21 mouse cellular contexts compared by ENCODE assay signal in genomic region chr5:65693018-65693417, GRCm38 (mm10). TPM values are rescaled to one million over a fixed set of nuclear protein-coding genes. Genes with fewer than 3 reads are reported as not detected.
DNase-seq lines count a peak whose midpoint lies in the region; TF ChIP-seq lines count a peak whose summit lies in the region.
"Had no signal": no experiment of that assay in that cellular context is flagged by ENCODE, and none has a peak within 500 bp of the region (broad histone marks: within the 10 kb centered on the region; RNA-seq: fewer than 3 reads in every experiment).

No protein-coding gene starts in this region.

- no peak for TF ChIP-seq POLR2A in CH12.LX (IDR thresholded peaks at IDR 0.05; ENCODE audit: low read depth, low read length)
- no peak for TF ChIP-seq POLR2A in MEL (IDR thresholded peaks at IDR 0.05; ENCODE audit: control insufficient read depth in 1 of 2, insufficient read depth in 1 of 2, low read depth in 1 of 2, low read length in 2 of 2, poor library complexity in 1 of 2)

- H3K4me1 ChIP-seq in CH12.LX (ENCODE audit: control insufficient read depth in 1 of 2, insufficient read depth in 2 of 2) (peaks cover 6 to 52% of the 10 kb centered on the region in 2 experiments), ES-E14 (ENCODE audit: control insufficient read depth in 2 of 2, insufficient read depth in 2 of 2, low read length in 2 of 2, poor library complexity in 1 of 2) (peaks cover 5 to 8% of the 10 kb centered on the region in 2 experiments; a peak in 3 of 4 replicates), MEL (ENCODE audit: control insufficient read depth in 1 of 2, insufficient read depth in 2 of 2, low read length in 2 of 2) (peaks cover 13 to 19% of the 10 kb centered on the region in 2 experiments)

- H3K27me3 ChIP-seq in CH12.LX (replicated peaks) (no peaks in the 10 kb centered on the region), MEL (ENCODE audit: control insufficient read depth in 1 of 2, insufficient read depth in 2 of 2, low read length in 2 of 2) (no peaks in the 10 kb centered on the region)
- H3K27me3 ChIP-seq: Patski had no signal

- H3K9ac ChIP-seq in CH12.LX (ENCODE audit: insufficient read depth, low read depth) (no peak overlapping the region), ES-E14 (ENCODE audit: insufficient read depth, low read depth, low read length, poor library complexity, severe bottlenecking) (no peak overlapping the region), MEL (ENCODE audit: control insufficient read depth, low read depth, low read length, poor library complexity, severe bottlenecking) (no peak overlapping the region)

- in situ Hi-C loops in CH12.LX (cut with MboI; ENCODE audit: low pct_ligation_motif_present, low pct_unique_long_range_greater_than_20kb, low sequenced_read_pairs), result loop anchor here (10.0 kb wide), 1 partner anchor 298 kb away; the partner anchor contains the start of genes Lias and Rpl9
- in situ Hi-C loops in ES-E14 (cut with MboI; ENCODE audit: low sequenced_read_pairs in 2 of 2, unreplicated experiment in 2 of 2), result no loop called here

- DNase-seq in CH12.LX (ENCODE audit: extremely low read depth) (no peak), ES-E14 (ENCODE audit: low read depth, low spot score) (no peak), MEL (ENCODE audit: low read depth, low spot score) (no peak)
- no peak for DNase-seq in heart, adult 8-10 months (ENCODE audit: low spot score)
- DNase-seq in right cerebral cortex, adult 18-20 months, result no peak
- no peak for DNase-seq in thymus, postnatal 14 days
- DNase-seq: adrenal gland, adult 2 months; adrenal gland, adult 8-10 months; adrenal gland, postnatal 10 days; adrenal gland, postnatal 14 days; adrenal gland, postnatal 25 days; adrenal gland, postnatal 36 days; B cell, adult 2 months; cerebellum, adult 11 months; cerebellum, adult 11-12 months; cerebellum, adult 18-20 months; cerebellum, adult 2 months; cerebellum, adult 8-10 months; cerebellum, adult 9-10 months had no signal

- H3K9me3 ChIP-seq in CH12.LX (replicated peaks; ENCODE audit: low read length) (no peaks in the 10 kb centered on the region), ES-E14 (ENCODE audit: control insufficient read depth, insufficient read depth, low read depth, low read length) (no peaks in the 10 kb centered on the region), MEL (replicated peaks; ENCODE audit: insufficient read depth, low read length) (no peaks in the 10 kb centered on the region)
- H3K9me3 ChIP-seq: G1E had no signal

- TF ChIP-seq EP300 in CH12.LX (IDR thresholded peaks at IDR 0.05; ENCODE audit: low read length) (no peak), MEL (IDR thresholded peaks at IDR 0.05; ENCODE audit: low read depth in 1 of 2, low read length in 2 of 2) (no peak)

- dilution Hi-C loops in CH12.LX (cut with MboI; ENCODE audit: extremely low pct_ligation_motif_present, extremely low pct_unique_long_range_greater_than_20kb, low sequenced_read_pairs), result no loop called here

- H3K36me3 ChIP-seq in CH12.LX (replicated peaks in 1 of 2; ENCODE audit: control insufficient read depth in 1 of 2, insufficient read depth in 1 of 2, low read length in 1 of 2) (peaks cover 21 to 57% of the 10 kb centered on the region in 2 experiments), ES-E14 (ENCODE audit: control insufficient read depth, insufficient read depth, low read length, poor library complexity, severe bottlenecking) (peaks cover 15% of the 10 kb centered on the region), MEL (ENCODE audit: control insufficient read depth in 1 of 2, insufficient read depth in 2 of 2, low read length in 2 of 2) (peaks cover 40 to 43% of the 10 kb centered on the region in 2 experiments)

- H3K79me2 ChIP-seq in CH12.LX (replicated peaks; ENCODE audit: control insufficient read depth, extremely low read depth, insufficient read depth, poor library complexity, severe bottlenecking), result peaks cover 90% of the 10 kb centered on the region
- peaks cover 80% of the 10 kb centered on the region for H3K79me2 ChIP-seq in MEL (ENCODE audit: control insufficient read depth, insufficient read depth, low read length, poor library complexity)

- no peak overlapping the region for H3K4me3 ChIP-seq in CH12.LX (replicated peaks in 1 of 3; ENCODE audit: low read depth in 2 of 3, low read length in 2 of 3, poor library complexity in 1 of 3)
- no peak overlapping the region for H3K4me3 ChIP-seq in ES-E14 (ENCODE audit: insufficient read depth in 1 of 2, low read depth in 1 of 2, low read length in 2 of 2, poor library complexity in 1 of 2, severe bottlenecking in 1 of 2)
- H3K4me3 ChIP-seq in MEL (ENCODE audit: control insufficient read depth in 1 of 2, insufficient read depth in 1 of 2, low read depth in 2 of 2, low read length in 2 of 2), result no peak overlapping the region

- H3K4me2 ChIP-seq in CH12.LX (ENCODE audit: insufficient read depth, low read depth, poor library complexity, severe bottlenecking), result no peak overlapping the region

- H3K27ac ChIP-seq in CH12.LX (ENCODE audit: insufficient read depth, low read depth), result no peak overlapping the region
- H3K27ac ChIP-seq in ES-E14 (ENCODE audit: insufficient read depth, low read depth, low read length, poor library complexity, severe bottlenecking), result no peak overlapping the region
- no peak overlapping the region for H3K27ac ChIP-seq in MEL (ENCODE audit: control insufficient read depth, low read depth, low read length)

- TF ChIP-seq CTCF in CH12.LX (conservative IDR thresholded peaks at IDR 0.05 in 1 of 2, IDR thresholded peaks at IDR 0.05 in 1 of 2; ENCODE audit: low read depth in 2 of 2, low read length in 2 of 2) (no peak), MEL (IDR thresholded peaks at IDR 0.05 in 2 of 3, conservative IDR thresholded peaks at IDR 0.05 in 1 of 3; ENCODE audit: control insufficient read depth in 1 of 3, insufficient read depth in 1 of 3, low read depth in 2 of 3, low read length in 3 of 3, poor library complexity in 1 of 3, severe bottlenecking in 1 of 3) (no peak)

- no peak for TF ChIP-seq RAD21 in CH12.LX (IDR thresholded peaks at IDR 0.05; ENCODE audit: low read depth, low read length)
- no peak for TF ChIP-seq RAD21 in MEL (IDR thresholded peaks at IDR 0.05; ENCODE audit: low read depth, low read length)

TF ChIP-seq in CH12.LX, 34 proteins besides CTCF, POLR2A, EP300 and RAD21:
- no peak for TF ChIP-seq TBP (conservative IDR thresholded peaks at IDR 0.05; ENCODE audit: low read depth, low read length)
- TF ChIP-seq ZNF384 (IDR thresholded peaks at IDR 0.05; ENCODE audit: low read depth, low read length), result peak; percentile 66
TF ChIP-seq in CH12.LX: peak in this region for 1.

TF ChIP-seq in ES-E14, 5 proteins besides CTCF, POLR2A, EP300 and RAD21:
- TF ChIP-seq ZNF384 (IDR thresholded peaks at IDR 0.05; ENCODE audit: low read depth, low read length), result 0 out of 2 replicates have a peak, but pooled peaks have one; percentile 31
- no peak for TF ChIP-seq MAFK (IDR thresholded peaks at IDR 0.05; ENCODE audit: insufficient read depth, low read depth, low read length)

TF ChIP-seq in MEL, 35 proteins besides CTCF, POLR2A, EP300 and RAD21:
- TF ChIP-seq GABPA (IDR thresholded peaks at IDR 0.05; ENCODE audit: low read depth, low read length), result no peak
- no peak for TF ChIP-seq BHLHE40 (IDR thresholded peaks at IDR 0.05; ENCODE audit: borderline replicate concordance, low read depth, low read length)
- no peak for TF ChIP-seq MAX (IDR thresholded peaks at IDR 0.05; ENCODE audit: low read length)
- no peak for TF ChIP-seq SIN3A (IDR thresholded peaks at IDR 0.05; ENCODE audit: low read length)
- no peak for TF ChIP-seq TCF12 (IDR thresholded peaks at IDR 0.05; ENCODE audit: low read depth, low read length)
- peak; percentile 60 for TF ChIP-seq ZNF384 (IDR thresholded peaks at IDR 0.05; ENCODE audit: low read depth, low read length)
TF ChIP-seq in MEL: peak in this region for 1.

RNA-seq across cellular contexts. Expression of gene Pds5a, which starts 5.1 kb away (rescaled TPM):
- 126 and 129 TPM in 2 replicates for total RNA-seq in CH12.LX (2012; rRNA removed)
- 178 and 198 TPM in 2 replicates for total RNA-seq in CH12.LX (2014; rRNA removed)
- polyA plus RNA-seq in CH12.LX (2012; ENCODE audit: insufficient read length, low read depth), result 116 and 140 TPM in 2 replicates
- 138 and 161 TPM in 2 replicates for total RNA-seq in ES-E14 (2012; rRNA removed)
- 87.3 and 99.6 TPM in 2 replicates for total RNA-seq in MEL (2012; rRNA removed)
- 100 to 1,000 TPM in 1 of 2 experiments, 10 to 100 TPM in 1; 88.0 to 188 TPM for polyA plus RNA-seq in MEL (2012; ENCODE audit: insufficient read depth in 1 of 2, insufficient read length in 2 of 2, low read depth in 1 of 2, low replicate concordance in 2 of 2, missing spikeins in 1 of 2)
- 10 to 100 TPM; 53.1 to 64.7 (median 62.6) TPM for total RNA-seq in heart, adult 8-10 months (2022)

Comparison
In these comparisons a context has a peak if more than half of its experiments do, and no peak if none do; other contexts are left out.
1. Of the 35 proteins assayed by ChIP-seq in both MEL and CH12.LX: peak only in MEL: none; only in CH12.LX: none; in both: ZNF384; in neither: 34.